Mouse (Mus musculus): Measurements from ENCODE around the gene Lingo4. TPM values are rescaled to one million over a fixed set of nuclear protein-coding genes. Genes with fewer than 3 reads are reported as not detected.
A peak's percentile ranks its signal among the peaks of the same experiment; 100 is the strongest.

Lingo4 gene
- 0.42 TPM in 2 replicates for polyA plus RNA-seq (2015; fragmentation: Nextera tagmentation; extraction: Ambion mirVana)

DNA sequence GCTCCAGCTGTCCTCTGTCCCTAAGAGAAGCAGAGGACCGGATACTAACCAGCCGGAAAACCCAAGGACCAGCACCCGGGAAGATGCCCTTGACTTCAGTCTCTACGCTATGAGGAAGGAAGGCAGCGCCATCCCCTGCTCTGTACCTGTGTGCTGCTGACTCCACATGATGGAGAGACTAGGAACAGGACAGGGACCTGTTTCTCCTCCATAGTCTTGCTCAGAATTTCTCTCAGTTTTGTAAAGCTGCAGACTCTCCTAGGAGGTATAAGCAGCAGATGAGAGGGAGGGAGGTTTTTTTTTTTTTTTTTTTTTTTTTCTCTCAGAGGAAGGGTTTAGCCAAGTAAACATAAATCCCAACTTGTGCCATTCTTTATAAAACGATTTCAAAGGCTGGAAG lies at the start of gene Lingo4:
Lingo4 (plus strand) TSS at position 301 of the 400 bp plus-strand sequence.
- TF ChIP-seq CTCF (IDR thresholded peaks at IDR 0.05; ENCODE audit: low read depth) (no peak), EP300 (optimal IDR thresholded peaks at IDR 0.05) (no peak)
- Histone ChIP-seq H3K9me3 (ENCODE audit: control insufficient read depth, low read length) (no peaks in the 10 kb centered on the region), H3K27ac (replicated peaks) (no peak within 1 kb of the TSS), H3K27me3 (ENCODE audit: control insufficient read depth, insufficient read depth, low read length) (no peaks in the 10 kb centered on the region), H3K4me2 (replicated peaks; ENCODE audit: low read depth) (peak within 1 kb of the TSS; percentile 45), H3K4me1 (replicated peaks; ENCODE audit: control insufficient read depth, insufficient read depth) (no peaks in the 10 kb centered on the region), H3K36me3 (ENCODE audit: control insufficient read depth, insufficient read depth, low read length) (no peaks in the 10 kb centered on the region), H3K9ac (ENCODE audit: low read length) (peak within 1 kb of the TSS; percentile 50), H3K4me3 (ENCODE audit: low read depth, low read length) (peak within 1 kb of the TSS; percentile 14; the same call in 1 of the 2 replicates)
- DNase-seq (ENCODE audit: low spot score) = no peak
- no peak for ATAC-seq (ENCODE audit: low FRiP score, low TSS enrichment)
- WGBS = 58% methylated on average over 6 of the region's 6 CpGs

DNA sequence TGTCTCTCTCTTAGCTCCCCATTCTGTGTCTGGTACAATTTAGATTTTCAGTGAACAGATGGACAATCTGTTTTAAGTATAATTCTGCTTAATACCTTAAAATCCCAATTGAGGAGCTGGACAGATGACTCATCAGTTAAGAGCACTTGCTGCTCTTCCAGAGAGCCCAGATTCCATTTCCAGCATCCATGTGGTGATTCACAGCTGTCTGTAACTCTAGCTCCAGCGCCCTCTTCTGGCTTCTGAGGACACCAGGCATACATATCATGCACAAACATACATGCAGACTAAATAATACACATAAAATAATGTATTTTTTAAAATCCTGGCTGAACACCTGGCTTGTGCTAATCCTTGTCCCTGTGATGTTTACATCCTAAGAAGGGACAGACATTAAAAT lies 37.5 kb upstream of the Lingo4 start:
- no peak overlapping the region; the same call in 1 of the 2 replicates for H3K4me2 ChIP-seq (replicated peaks; ENCODE audit: low read depth)
- no peaks in the 10 kb centered on the region for H3K36me3 ChIP-seq (ENCODE audit: control insufficient read depth, insufficient read depth, low read length)
- H3K27me3 ChIP-seq (ENCODE audit: control insufficient read depth, insufficient read depth, low read length) = no peaks in the 10 kb centered on the region
- DNase-seq (ENCODE audit: low spot score) = peak; percentile 41
- H3K9me3 ChIP-seq (ENCODE audit: control insufficient read depth, low read length) = no peaks in the 10 kb centered on the region
- peaks cover 3% of the 10 kb centered on the region for H3K4me1 ChIP-seq (replicated peaks; ENCODE audit: control insufficient read depth, insufficient read depth)
- no peak overlapping the region for H3K9ac ChIP-seq (ENCODE audit: low read length)
- no peak for ATAC-seq (ENCODE audit: low FRiP score, low TSS enrichment)
- H3K27ac ChIP-seq (replicated peaks) = no peak overlapping the region
- H3K4me3 ChIP-seq (ENCODE audit: low read depth, low read length) = no peak overlapping the region
- WGBS = 3% methylated on average over 1 of the region's 1 CpGs
- peak; percentile 71 for TF ChIP-seq CTCF (IDR thresholded peaks at IDR 0.05; ENCODE audit: low read depth)
- no peak for TF ChIP-seq EP300 (optimal IDR thresholded peaks at IDR 0.05)

DNA sequence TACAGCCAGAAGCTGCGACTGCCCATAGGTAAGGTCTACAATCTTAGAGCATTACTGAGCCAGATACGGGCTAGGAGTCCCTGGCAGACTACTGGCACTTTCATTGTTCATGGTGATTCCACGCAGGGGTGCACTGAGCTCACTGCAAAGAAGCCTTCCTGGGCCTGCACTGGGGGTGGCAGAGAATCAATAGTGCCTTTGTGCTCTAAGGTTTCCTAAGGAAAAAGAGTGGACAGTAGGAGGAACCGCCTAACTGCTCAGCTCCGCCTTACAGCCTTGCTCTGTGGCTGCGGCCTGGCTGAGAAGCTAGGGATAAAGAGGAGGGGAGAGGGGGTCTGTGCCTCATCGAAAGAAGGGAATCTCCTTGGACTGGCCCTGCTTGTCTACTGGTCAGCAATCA lies 36.2 kb upstream of the Lingo4 start, which contains the start of gene C2cd4d:
C2cd4d (plus strand) TSS at position 301 of the 400 bp plus-strand sequence.
- Histone ChIP-seq H3K27me3 (ENCODE audit: control insufficient read depth, insufficient read depth, low read length) (no peaks in the 10 kb centered on the region), H3K9ac (ENCODE audit: low read length) (peak within 1 kb of the TSS; percentile 82), H3K4me3 (ENCODE audit: low read depth, low read length) (peak within 1 kb of the TSS; percentile 47), H3K36me3 (ENCODE audit: control insufficient read depth, insufficient read depth, low read length) (no peaks in the 10 kb centered on the region), H3K4me2 (replicated peaks; ENCODE audit: low read depth) (peak within 1 kb of the TSS; percentile 86), H3K9me3 (ENCODE audit: control insufficient read depth, low read length) (no peaks in the 10 kb centered on the region), H3K4me1 (replicated peaks; ENCODE audit: control insufficient read depth, insufficient read depth) (peaks cover 3% of the 10 kb centered on the region), H3K27ac (replicated peaks) (0 out of 2 replicates have a peak within 1 kb of the TSS, but pooled peaks have one; percentile 24)
- DNase-seq (ENCODE audit: low spot score) (peak; percentile 32), ATAC-seq (ENCODE audit: low FRiP score, low TSS enrichment) (peak; percentile 30; the same call in 1 of the 2 replicates)
- TF ChIP-seq EP300 (optimal IDR thresholded peaks at IDR 0.05) (no peak), CTCF (IDR thresholded peaks at IDR 0.05; ENCODE audit: low read depth) (no peak)
- WGBS = 61% methylated on average over 7 of the region's 7 CpGs

DNA sequence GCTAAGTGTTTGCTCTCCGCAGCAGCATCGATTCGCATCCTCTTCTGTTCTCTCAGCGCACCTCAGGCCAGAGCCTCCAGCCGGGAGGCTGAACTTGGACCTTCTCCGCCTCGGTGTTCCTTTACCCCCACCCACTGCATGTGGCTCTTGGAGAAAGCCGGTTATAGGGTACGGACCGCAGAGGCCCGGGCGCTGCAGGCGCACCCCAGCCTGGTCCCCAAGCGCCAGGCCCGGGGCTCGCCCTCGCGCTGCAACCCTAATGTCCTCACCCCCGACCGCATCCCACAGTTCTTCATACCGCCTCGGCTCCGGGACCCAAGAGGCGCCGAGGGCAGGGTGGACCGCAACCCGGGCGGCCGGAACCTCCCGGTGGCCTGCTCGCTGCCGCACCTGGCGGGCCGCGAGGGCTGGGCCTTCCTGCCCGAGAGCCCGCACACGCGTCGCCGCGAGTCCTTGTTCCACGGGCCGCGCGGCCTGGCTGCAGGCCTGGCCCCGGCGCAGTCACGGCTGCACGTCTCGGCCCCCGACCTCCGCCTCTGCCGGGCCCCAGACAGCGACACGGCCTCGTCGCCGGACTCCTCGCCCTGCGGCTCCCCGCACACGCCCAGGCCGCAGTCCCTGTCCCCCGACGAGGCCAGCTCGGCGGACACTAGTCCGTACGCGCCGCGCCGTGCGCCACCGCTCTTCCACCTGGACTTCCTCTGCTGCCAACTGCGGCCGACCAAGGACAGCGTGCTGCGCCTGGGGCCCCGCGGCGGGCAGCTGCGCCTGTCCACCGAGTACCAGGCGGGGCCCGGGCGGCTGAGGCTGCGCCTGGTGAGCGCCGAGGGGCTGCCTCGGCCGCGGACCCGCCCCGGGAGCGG lies 34.8 kb upstream of the Lingo4 start:
- H3K27ac ChIP-seq (replicated peaks) = peak overlapping the region; percentile 56
- ATAC-seq (ENCODE audit: low FRiP score, low TSS enrichment) (peak; percentile 25), DNase-seq (ENCODE audit: low spot score) (peak; percentile 67)
- H3K4me1 ChIP-seq (replicated peaks; ENCODE audit: control insufficient read depth, insufficient read depth) = peaks cover 3% of the 10 kb centered on the region
- H3K4me2 ChIP-seq (replicated peaks; ENCODE audit: low read depth) = peak overlapping the region; percentile 86
- peak overlapping the region; percentile 47 for H3K4me3 ChIP-seq (ENCODE audit: low read depth, low read length)
- no peaks in the 10 kb centered on the region for H3K36me3 ChIP-seq (ENCODE audit: control insufficient read depth, insufficient read depth, low read length)
- WGBS = 6% methylated on average over 96 of the region's 97 CpGs
- H3K9me3 ChIP-seq (ENCODE audit: control insufficient read depth, low read length) = no peaks in the 10 kb centered on the region
- H3K9ac ChIP-seq (ENCODE audit: low read length) = peak overlapping the region; percentile 82
- TF ChIP-seq CTCF (IDR thresholded peaks at IDR 0.05; ENCODE audit: low read depth) (no peak), EP300 (optimal IDR thresholded peaks at IDR 0.05) (no peak)
- H3K27me3 ChIP-seq (ENCODE audit: control insufficient read depth, insufficient read depth, low read length) = no peaks in the 10 kb centered on the region

DNA sequence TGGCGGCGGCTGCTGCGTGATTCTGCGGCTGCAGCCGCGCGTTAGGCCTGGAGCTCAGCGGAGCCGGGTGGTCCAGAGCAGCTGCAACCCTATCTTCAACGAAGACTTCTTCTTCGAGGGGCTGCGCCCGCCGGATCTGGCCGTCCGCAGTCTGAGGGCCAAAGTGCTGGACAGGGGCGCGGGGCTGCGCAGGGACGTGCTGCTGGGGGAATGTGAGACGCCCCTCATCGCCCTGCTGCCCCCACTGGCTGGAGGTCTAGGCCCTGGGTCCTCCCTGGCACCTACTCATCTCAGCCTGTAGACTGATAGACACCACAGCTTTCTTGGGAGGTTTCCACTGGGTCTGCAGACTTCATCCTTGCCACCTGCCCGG lies 34.2 kb upstream of the Lingo4 start:
- no peaks in the 10 kb centered on the region for H3K27me3 ChIP-seq (ENCODE audit: control insufficient read depth, insufficient read depth, low read length)
- ATAC-seq (ENCODE audit: low FRiP score, low TSS enrichment) (0 out of 2 replicates have a peak, but pooled peaks have one; percentile 5), DNase-seq (ENCODE audit: low spot score) (no peak)
- no peaks in the 10 kb centered on the region for H3K36me3 ChIP-seq (ENCODE audit: control insufficient read depth, insufficient read depth, low read length)
- peak overlapping the region; percentile 82 for H3K9ac ChIP-seq (ENCODE audit: low read length)
- peak overlapping the region; percentile 56 for H3K27ac ChIP-seq (replicated peaks)
- 10% methylated on average over 23 of the region's 23 CpGs for WGBS
- H3K9me3 ChIP-seq (ENCODE audit: control insufficient read depth, low read length) = no peaks in the 10 kb centered on the region
- H3K4me3 ChIP-seq (ENCODE audit: low read depth, low read length) = peak overlapping the region; percentile 47
- peaks cover 3% of the 10 kb centered on the region for H3K4me1 ChIP-seq (replicated peaks; ENCODE audit: control insufficient read depth, insufficient read depth)
- peak overlapping the region; percentile 86 for H3K4me2 ChIP-seq (replicated peaks; ENCODE audit: low read depth)
- TF ChIP-seq EP300 (optimal IDR thresholded peaks at IDR 0.05) (no peak), CTCF (IDR thresholded peaks at IDR 0.05; ENCODE audit: low read depth) (no peak)

DNA sequence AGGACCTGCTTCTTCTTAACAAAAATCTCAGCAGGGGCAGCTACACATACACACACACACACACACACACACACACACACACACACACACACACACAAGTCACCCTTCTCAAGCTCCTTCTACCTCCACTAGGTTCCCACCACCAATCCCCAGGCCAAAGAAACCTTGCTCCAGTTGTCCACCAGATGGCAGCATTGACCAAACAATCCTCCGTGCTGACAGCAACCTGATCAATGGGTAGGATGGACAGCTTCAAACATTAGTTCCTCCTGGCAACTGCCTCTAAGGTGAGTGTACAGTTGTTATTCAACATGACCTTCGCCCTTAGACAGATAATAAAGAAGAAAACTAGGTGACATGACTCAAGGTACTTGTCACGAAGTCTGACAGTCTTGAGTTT lies 31.6 kb upstream of the Lingo4 start:
- peak; percentile 49 for ATAC-seq (ENCODE audit: low FRiP score, low TSS enrichment)
- DNase-seq (ENCODE audit: low spot score) = peak; percentile 86
- TF ChIP-seq CTCF (IDR thresholded peaks at IDR 0.05; ENCODE audit: low read depth) (peak; percentile 96), EP300 (optimal IDR thresholded peaks at IDR 0.05) (no peak)
- Histone ChIP-seq H3K4me2 (replicated peaks; ENCODE audit: low read depth) (no peak overlapping the region), H3K27me3 (ENCODE audit: control insufficient read depth, insufficient read depth, low read length) (no peaks in the 10 kb centered on the region), H3K27ac (replicated peaks) (no peak overlapping the region), H3K4me3 (ENCODE audit: low read depth, low read length) (no peak overlapping the region), H3K4me1 (replicated peaks; ENCODE audit: control insufficient read depth, insufficient read depth) (peaks cover 3% of the 10 kb centered on the region; the same call in 1 of the 2 replicates), H3K9me3 (ENCODE audit: control insufficient read depth, low read length) (no peaks in the 10 kb centered on the region), H3K36me3 (ENCODE audit: control insufficient read depth, insufficient read depth, low read length) (no peaks in the 10 kb centered on the region), H3K9ac (ENCODE audit: low read length) (no peak overlapping the region)
- 6% methylated on average over 3 of the region's 3 CpGs for WGBS
